10 mouse cellular contexts compared by ENCODE assay signal in genomic region chr4:54471009-54471408, GRCm38 (mm10).
DNase-seq lines count a peak whose midpoint lies in the region; ATAC-seq lines count a peak whose summit lies in the region.
"Had no signal": no experiment of that assay in that cellular context is flagged by ENCODE, and none has a peak within 500 bp of the region (broad histone marks: within the 10 kb centered on the region; RNA-seq: fewer than 3 reads in every experiment).

No protein-coding gene starts in this region.

- DNase-seq in lung, postnatal 25 days (ENCODE audit: low spot score) = no peak
- DNase-seq in embryo, embryonic 10.5 days (ENCODE audit: low spot score) = peak; percentile 58
- peak; percentile 91 for DNase-seq in forelimb bud, embryonic 11.5 days (ENCODE audit: low read depth, low spot score)
- DNase-seq in natural killer cell, adult 2 months (ENCODE audit: low spot score in 2 of 2) = peak; percentile 6 to 11
- DNase-seq in spleen, adult 18-20 months = no peak
- DNase-seq in thymus, postnatal 14 days = no peak
- DNase-seq: adrenal gland, adult 2 months; lung, postnatal 36 days had no signal

- ATAC-seq in lung, embryonic 15.5 days (ENCODE audit: borderline replicate concordance, extremely low read depth, low FRiP score, low TSS enrichment) = peak; percentile 17; the same call in 1 of the 2 replicates

- H3K4me1 ChIP-seq in lung, embryonic 15.5 days = peaks cover 11% of the 10 kb centered on the region

- no peak overlapping the region for H3K4me2 ChIP-seq in lung, embryonic 15.5 days

- no peak overlapping the region for H3K4me3 ChIP-seq in lung, embryonic 15.5 days

- H3K36me3 ChIP-seq in lung, embryonic 15.5 days = no peaks in the 10 kb centered on the region

- no peaks in the 10 kb centered on the region for H3K9me3 ChIP-seq in lung, embryonic 15.5 days

- H3K27me3 ChIP-seq in lung, embryonic 15.5 days = no peaks in the 10 kb centered on the region

- H3K9ac ChIP-seq in lung, embryonic 15.5 days = no peak overlapping the region

- H3K27ac ChIP-seq in lung, embryonic 15.5 days = no peak overlapping the region
- H3K27ac ChIP-seq: kidney, postnatal 0 days had no signal

- whole genome bisulfite sequencing in lung, embryonic 15.5 days = 29% methylated on average over 1 of the region's 1 CpGs

Comparison
In these comparisons a context has a peak if more than half of its experiments do, and no peak if none do; other contexts are left out.
1. DNase-seq: peak in embryo, embryonic 10.5 days (single experiment), forelimb bud, embryonic 11.5 days (single experiment) and natural killer cell, adult 2 months (2 of 2); none in lung, postnatal 25 days (single experiment), spleen, adult 18-20 months (0 of 2) and thymus, postnatal 14 days (single experiment).